Mouse (Mus musculus) right cerebral cortex, postnatal 10 days (tissue): ENCODE results near the gene Ankrd7.
"Not testable (repeated sequence)": the region's sequence is repeated elsewhere in the genome, so short reads cannot be mapped to it uniquely, and the experiment has no call there.

Experiments
- DNase-seq, 2 experiments: peaks; one replicate each; pipeline ENCODE4 v3.0.0; 2021; ENCODE audit warnings: low spot score in 2 of 2

Ankrd7 gene

DNA sequence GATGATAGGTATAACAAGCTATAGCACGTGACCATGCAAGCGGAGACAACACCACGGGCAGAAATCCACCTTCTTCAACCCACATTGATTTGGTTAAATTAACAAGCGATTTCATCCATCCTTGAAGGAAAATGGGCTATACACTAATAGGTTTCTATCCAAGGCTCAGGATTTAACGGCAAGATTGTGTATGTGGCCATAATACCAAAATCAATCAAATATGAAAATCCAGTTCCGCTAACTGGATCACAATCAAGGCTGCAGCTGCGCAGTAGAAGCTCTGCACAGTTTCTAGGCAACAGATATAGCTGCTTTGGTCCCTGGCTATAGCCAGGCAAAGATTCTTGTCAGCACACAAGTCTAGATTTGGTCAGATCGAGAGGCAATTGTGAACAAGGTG, at the start of gene Ankrd7:
Gene Ankrd7 (plus strand): TSS at position 301 of the 400 bp plus-strand sequence.
- DNase-seq: no peak

DNA sequence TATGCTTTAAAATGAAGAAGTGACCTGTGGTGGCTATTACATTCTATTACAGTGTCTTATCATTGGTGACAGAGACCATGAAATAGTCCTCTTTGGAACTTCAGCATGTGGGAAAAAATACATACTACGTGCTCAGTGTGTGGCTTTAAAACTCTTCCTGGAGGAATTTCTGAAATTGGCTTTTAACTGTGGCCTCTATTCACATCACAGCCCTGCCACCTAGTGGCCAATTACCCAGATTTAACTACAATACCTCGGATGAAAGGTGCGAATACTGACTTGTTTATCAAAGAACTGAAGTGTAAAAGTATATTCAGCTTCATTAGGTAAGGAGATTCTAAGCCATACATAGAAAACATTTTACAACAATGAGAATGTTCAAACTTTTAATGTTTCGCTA, 46.8 kb upstream of the Ankrd7 start:
- DNase-seq: peak; percentile 62 to 78

DNA sequence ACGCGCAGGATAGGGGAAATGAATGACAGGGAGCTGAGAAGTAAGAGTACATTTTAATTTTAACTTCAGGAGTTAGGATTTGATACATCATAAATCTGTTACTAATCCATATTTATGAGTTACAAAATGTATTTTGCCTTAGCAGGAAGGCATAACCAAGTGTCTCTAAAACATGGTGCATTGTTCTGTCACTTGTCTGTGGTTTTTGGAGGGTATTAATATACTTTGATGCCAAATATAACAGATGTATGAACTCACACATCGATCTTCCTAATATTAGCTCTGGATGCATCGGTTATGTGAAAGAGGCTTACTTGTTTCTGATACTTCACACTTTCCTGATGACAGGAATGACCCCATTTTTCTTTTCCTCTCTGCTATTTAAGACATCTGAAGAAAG, 45.9 kb upstream of the Ankrd7 start:
- no peak for DNase-seq

DNA sequence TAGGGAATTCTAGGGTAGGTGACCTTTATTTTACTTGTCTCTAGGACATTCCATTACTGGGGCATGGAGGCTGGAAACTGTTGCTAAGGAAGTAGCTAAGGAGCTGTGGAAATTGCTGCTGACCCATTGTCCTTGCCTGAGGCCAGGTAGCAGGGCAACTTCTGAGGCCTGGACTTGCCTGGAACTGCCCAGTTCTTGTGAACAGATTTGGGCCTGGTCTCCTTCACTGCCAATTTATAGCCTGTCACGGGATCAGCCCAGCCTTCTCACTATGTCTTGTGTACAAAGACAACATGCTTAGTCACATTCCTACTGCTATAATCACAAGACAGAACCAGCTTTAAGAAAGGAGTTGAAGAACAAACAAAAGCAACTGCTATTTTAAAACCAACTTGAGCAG, 43.3 kb upstream of the Ankrd7 start:
- no peak for DNase-seq

DNA sequence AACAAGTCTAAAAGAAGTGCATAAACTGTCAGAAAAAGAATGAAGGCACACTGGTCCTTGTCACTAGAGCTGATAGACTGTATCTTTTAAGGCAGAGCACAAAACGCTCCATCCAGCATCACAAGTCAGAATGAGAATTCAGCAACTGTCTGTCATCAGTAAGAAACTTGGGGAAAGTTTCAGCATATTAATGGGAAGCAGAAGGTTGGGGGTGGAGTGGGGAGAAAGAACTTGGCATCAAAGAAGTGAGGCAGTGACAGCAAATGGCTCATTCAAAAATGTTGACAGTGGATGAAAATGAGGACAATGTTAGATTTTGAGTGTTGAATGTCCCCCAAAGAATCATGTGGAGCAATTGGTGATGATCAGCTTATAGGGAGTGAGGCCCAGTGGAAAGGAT, 33.2 kb upstream of the Ankrd7 start:
- DNase-seq: no peak

DNA sequence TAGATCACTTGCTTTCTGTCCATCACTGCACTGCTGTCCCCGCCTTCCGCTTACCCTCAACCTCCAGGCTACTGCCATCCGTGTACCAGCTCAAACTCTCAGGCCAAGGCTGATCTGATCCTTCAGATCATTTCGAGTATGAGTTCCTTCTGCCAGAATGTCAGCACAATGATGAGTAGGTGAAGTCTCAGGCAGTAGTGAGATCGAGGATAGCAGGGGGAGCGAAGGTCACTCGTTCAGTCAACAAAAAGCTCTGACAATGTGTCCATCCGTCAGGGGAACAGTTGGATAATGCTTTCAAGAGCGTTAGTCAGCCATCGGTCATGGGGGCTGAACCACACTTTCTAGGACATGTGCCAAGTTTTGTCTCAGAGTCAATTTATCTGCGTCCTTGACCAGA, 21.6 kb upstream of the Ankrd7 start:
- not testable (repeated sequence) for DNase-seq

DNA sequence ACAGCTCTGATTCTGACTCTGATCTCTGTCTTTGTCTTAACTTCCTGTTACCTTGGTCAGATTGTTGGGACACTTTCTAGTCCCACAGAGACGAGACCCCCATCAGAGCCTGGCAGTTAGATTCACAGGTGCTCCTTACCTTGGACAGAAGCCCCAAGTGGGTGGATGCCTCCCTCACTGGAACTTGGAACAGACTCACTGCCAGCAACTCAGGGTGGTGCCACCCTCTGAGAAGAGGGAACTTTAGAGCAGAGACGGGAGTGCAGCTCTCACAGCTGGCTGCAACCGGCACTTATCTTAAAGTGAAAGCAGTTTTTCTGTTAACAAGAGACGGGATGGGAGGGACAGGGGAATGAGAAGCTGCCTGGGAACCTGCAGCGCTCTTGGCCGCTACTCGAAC, 20.5 kb upstream of the Ankrd7 start:
- not testable (repeated sequence) for DNase-seq

DNA sequence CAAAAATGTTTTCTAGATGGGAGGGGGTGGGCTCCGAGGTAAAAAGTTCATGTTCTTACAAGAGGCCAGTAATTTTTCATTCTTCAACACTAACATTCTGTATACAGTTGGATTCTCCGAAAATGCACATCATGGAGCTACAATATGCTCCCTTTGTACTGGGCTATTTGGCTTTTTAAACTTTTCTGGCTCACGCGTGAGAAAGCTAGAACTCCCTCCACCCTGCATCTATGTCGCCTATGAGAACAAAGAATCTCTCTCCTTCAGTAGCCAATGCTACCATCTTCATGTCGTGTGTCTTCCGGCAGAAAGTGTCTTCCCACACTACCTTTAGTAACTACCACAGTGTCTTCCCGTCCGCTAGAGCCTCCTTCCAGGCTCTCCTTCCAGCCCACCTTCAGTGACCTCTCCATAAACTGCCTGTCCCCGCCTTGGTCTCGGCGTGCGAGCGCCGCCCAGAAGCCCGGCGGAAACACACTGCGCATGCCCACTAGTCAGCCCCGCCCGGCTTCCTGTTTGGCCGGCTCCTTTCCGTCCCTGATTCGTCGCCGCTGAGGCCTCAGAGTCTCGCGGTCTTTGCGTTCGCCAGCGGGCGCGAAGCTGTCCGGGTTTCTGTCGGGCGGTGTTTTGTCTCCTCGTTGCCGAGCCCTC, 17.9 kb upstream of the Ankrd7 start, which contains the start of gene Lsm8:
Gene Lsm8 (plus strand): TSS at position 529 of the 651 bp plus-strand sequence.
- peak; percentile 98 for DNase-seq

DNA sequence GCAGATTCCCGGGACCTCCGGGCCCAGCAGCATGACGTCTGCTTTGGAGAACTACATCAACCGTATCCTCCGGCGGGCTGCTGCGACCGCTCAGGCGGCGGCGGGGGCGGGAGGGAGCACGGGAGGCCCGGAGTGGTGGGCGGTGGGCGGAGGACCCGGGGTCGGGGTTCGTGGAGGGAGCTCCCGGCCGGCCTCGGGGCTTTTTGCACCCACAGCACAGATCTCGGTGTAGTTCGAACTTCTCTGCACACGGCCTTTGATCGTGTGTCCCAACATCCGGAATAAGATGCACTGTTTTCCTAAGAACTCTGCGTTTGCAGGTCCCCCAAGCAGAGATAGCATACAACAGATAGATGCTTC, 17.4 kb upstream of the Ankrd7 start:
- DNase-seq: no peak

DNA sequence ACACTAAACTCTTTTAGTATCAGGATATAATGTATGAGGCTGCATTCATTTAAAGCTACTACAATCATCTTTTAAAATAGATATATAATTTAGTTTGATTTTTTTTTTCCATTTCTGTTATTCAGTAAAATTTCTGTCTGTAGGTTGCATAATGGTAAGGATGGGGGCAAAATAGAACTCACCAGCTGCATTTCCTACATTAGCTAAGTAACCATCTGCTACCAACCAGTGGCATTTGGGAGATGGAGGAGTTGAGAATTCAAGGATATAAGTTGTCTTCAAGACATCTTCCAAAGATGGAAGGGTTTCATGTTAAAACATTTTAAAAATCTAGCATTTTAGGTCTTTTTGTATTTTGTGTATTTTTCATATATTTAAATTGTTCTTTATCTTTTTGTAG, 10.8 kb upstream of the Ankrd7 start:
- DNase-seq: peak in 1 of 2 experiments; percentile 38

DNA sequence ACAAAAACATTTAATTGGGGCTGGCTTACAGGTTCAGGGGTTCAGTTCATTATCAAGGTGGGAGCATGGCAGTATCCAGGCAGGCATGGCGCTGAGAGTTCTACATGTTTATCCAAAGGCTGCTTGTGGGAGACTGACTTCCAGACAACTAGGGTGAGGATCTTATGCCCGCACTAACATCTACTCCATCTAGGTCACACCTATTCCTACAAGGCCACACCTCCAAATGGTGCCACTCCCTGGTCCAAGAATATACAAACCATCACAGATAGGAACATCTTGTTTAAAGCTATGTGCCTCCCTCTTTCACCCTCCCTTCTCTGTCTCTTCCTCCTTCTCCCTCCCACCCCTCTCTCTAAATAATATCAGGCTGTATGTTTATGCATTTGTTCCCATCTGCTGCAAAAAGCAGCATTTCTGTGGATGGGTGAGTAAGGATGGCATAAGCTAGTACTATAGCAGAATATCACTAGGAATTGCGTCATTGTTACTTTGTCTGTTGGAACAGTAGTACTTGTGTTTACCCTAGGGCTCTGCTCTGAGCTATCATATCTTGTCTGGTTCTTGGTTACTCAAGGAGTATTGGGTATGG, 9.5 kb upstream of the Ankrd7 start:
- DNase-seq: no peak

DNA sequence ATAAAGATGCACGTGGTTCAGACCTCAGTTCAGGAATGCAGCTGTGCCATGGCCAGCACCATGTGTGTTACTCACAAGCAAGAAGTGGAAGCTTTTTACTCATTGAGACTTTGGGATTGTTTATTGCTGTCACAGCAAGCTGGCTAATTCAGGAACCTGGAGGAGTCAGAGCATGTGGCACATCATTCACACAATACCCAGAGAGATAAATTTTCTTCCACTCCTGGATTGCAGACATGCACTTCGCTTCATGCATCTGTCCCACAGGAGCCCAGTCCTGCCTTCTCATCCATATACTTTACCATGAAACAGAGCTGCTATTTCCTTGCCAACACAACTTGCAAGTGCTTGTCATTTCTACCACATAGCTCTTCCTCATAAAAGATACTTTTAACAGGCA, 22.9 kb downstream of the Ankrd7 start:
- no peak for DNase-seq

DNA sequence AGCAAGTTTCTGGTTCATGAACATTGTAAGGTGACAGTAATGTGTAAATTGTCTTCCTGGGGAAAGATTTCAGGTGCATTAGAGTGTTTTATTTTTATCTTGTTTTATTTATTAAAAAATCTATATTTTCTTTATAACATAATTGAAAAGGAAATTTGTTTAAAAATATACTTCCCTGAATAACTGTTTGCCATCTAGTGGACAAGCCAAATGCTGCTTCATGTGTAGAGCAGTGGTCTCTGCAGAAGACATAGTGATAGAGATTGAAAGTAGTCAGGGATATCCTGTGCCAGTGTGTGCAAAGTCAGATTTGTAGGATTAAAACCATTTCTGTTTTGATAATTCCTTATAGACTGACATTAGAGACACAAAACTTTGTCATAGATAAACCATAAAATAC, 28.0 kb downstream of the Ankrd7 start:
- no peak for DNase-seq

DNA sequence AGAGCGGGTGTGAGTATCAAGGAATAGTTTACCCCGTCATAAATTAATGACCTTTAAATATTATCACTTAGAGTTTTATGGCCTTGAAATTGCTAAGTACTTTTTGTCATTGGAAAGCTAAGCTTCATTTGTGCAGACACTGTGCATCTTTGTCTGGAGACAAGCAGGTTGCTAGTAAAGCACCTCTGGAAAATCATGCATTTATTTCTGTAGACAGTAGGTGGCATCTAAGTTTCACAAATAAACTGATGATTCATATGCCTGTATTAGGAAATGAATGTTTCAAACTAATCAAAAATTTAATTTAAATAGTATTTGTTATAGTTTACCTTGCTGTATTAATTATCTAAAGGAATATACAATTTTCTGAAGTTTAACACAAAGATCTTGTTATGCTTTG, 41.1 kb downstream of the Ankrd7 start:
- DNase-seq: no peak

DNA sequence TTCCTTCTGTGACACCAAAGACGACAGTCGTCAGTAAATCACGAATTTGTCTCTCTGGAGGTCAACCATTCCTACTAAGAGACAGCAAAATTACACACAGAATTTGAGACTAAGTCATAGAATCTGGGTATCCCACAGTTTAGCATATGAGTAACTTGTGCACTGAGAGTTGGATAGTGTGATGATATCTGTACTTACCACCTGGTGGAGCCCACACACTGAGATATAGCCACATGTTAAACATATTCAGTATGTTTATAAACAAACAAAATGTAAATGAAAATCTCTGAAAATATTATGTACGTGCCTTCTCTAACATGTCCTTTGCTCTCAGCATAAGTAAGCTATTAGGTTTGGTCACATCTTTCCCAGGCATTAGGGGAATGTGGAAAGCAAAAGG, 47.1 kb downstream of the Ankrd7 start:
- peak; percentile 28 for DNase-seq

DNA sequence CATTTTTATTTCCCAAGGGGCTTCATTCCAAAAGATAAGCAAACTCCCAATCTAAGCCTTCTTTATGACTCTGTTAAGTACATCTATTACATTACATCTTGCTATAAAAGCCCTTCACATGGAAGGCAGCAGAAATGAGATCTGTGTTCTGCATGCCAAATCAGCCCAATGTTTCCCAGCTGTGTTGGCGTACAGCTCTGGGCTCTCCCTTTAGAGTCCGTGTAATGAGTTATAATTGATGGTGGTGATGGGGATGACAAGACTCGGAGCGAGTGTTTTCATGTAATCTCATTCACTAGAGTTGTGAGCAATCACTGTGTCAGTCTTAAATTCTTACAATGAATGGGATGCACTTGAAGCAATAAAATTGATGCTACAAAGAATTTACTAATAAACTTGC, 49.9 kb downstream of the Ankrd7 start:
- peak; percentile 29 to 42 for DNase-seq

DNA sequence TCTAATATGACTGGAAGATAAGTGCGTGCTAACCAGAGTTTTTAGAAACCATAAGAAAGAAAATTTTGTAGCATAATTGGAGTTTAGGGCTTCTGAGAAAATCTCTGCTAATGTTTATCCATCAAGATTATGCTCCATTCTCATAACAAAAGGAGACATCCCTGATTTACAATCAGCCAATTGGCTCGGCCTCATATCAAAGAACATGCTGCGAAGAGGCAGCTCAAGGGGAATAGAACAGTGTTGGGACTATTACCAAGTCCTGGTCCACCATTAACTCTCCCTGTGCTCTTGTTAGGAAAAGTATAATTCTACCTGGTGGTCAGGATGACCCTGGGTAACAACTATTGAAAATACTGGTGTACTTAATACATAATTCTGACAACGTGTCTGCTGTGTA, 50.4 kb downstream of the Ankrd7 start:
- DNase-seq: no peak
